Mouse (Mus musculus) G1E (cell line): ENCODE results near the gene Gabra4. TPM values are rescaled to one million over a fixed set of nuclear protein-coding genes. Genes with fewer than 3 reads are reported as not detected.

Source experiments
- ATAC-seq: 2 replicates; pipeline ENCODE4 v1.8.0; 2016; ENCODE audit warnings: mild to moderate bottlenecking; ENCODE audit not compliant: insufficient number of reproducible peaks, poor library complexity, low FRiP score, severe bottlenecking; ENCODE audit errors: extremely low read depth
- DNase-seq: peaks from one replicate; pipeline ENCODE4 v3.0.0; 2012; ENCODE audit warnings: low spot score
- H3K27me3 ChIP-seq: 2 replicates; pipeline ENCODE4 v1.6.1; 2012; ENCODE audit warnings: mild to moderate bottlenecking, low read length, inconsistent platforms; ENCODE audit not compliant: insufficient read depth
- H3K36me3 ChIP-seq: replicated peaks from 2 replicates; pipeline ENCODE3; 2012; ENCODE audit warnings: mild to moderate bottlenecking, inconsistent platforms
- H3K4me1 ChIP-seq: 2 replicates; pipeline ENCODE4 v1.6.1; 2012; ENCODE audit warnings: low read depth, low read length, inconsistent platforms, mixed read lengths; ENCODE audit not compliant: insufficient read depth
- H3K4me3 ChIP-seq: 2 replicates; pipeline ENCODE4 v1.5.1; 2012; ENCODE audit warnings: low read depth, mild to moderate bottlenecking, inconsistent platforms, low read length, moderate library complexity, mixed read lengths
- H3K9me3 ChIP-seq: replicated peaks from 2 replicates; pipeline ENCODE4 v1.6.1; 2012; ENCODE audit warnings: inconsistent platforms
- CTCF ChIP-seq: IDR thresholded peaks from 2 replicates; pipeline ENCODE4 v1.5.1; 2012; ENCODE audit warnings: low read depth, low read length, inconsistent platforms, mixed read lengths
- GATA1 ChIP-seq: IDR thresholded peaks from 2 replicates; pipeline ENCODE4 v1.6.1; 2012; ENCODE audit warnings: borderline replicate concordance, low read length, inconsistent platforms, mixed read lengths
- GATA2 ChIP-seq: IDR thresholded peaks from 2 replicates; pipeline ENCODE4 v1.6.1; 2012; ENCODE audit warnings: low read depth, low read length, inconsistent platforms, borderline replicate concordance
- POLR2AphosphoS5 ChIP-seq: IDR thresholded peaks from 2 replicates; pipeline ENCODE4 v1.6.1; 2012; ENCODE audit warnings: low read depth, low read length, inconsistent platforms; ENCODE audit not compliant: insufficient replicate concordance
- TAL1 ChIP-seq: conservative IDR thresholded peaks from 2 replicates; pipeline ENCODE4 v1.6.1; 2012; ENCODE audit warnings: low read depth, low read length, inconsistent platforms, mixed read lengths
- polyA plus RNA-seq: library from polyadenylated mRNA; stranded (reverse); fragments of >175 nt; gene quantifications from 2 replicates; pipeline ENCODE4 v1.2.3, GENCODE M21; 2012
- total RNA-seq, 2 experiments: library from RNA; stranded (forward) in 1 of 2; stranded (reverse) in 1 of 2; fragments of 200-1000 nt in 1 of 2; fragments of >200 nt in 1 of 2; fragmentation: Nextera tagmentation in 1 of 2; gene quantifications; 2 replicates each; pipeline ENCODE4 v1.2.3; 2014 to 2017

Gabra4 gene
- not detected in 2 replicates for total RNA-seq (2014; fragmentation: Nextera tagmentation)
- 0.16 and 0.17 TPM in 2 replicates for total RNA-seq (2017)
- polyA plus RNA-seq: not detected in 2 replicates

GRCm38 (mm10) chr5:71658115-71658497 lies at the start of gene Gabra4:
Gene Gabra4 (minus strand): TSS chr5:71658308.
- TF ChIP-seq POLR2AphosphoS5: no peak
- no peak for TF ChIP-seq GATA1
- no peak for TF ChIP-seq TAL1
- TF ChIP-seq CTCF: no peak
- TF ChIP-seq GATA2: no peak
- H3K9me3 ChIP-seq: peaks cover 4% of the 10 kb centered on the region
- ATAC-seq (no peak), DNase-seq (no peak)
- no peaks in the 10 kb centered on the region for H3K36me3 ChIP-seq
- H3K4me1 ChIP-seq: no peaks in the 10 kb centered on the region
- H3K27me3 ChIP-seq: no peaks in the 10 kb centered on the region
- H3K4me3 ChIP-seq: no peak within 1 kb of the TSS

- H3K36me3 ChIP-seq: no peaks in the 10 kb centered on the region
- no peak for DNase-seq
- H3K9me3 ChIP-seq: no peaks in the 10 kb centered on the region
- no peak for ATAC-seq
- no peak for TF ChIP-seq TAL1
- no peak for TF ChIP-seq POLR2AphosphoS5
- no peak for TF ChIP-seq CTCF
- no peak for TF ChIP-seq GATA2
- no peak for TF ChIP-seq GATA1
- no peak overlapping the region for H3K4me3 ChIP-seq
- H3K4me1 ChIP-seq: no peaks in the 10 kb centered on the region
- H3K27me3 ChIP-seq: peaks cover 14% of the 10 kb centered on the region
Measured at GRCm38 (mm10) chr5:71701273-71701614, 43.1 kb upstream of the Gabra4 start.

GRCm38 (mm10) chr5:71700468-71701272 lies 42.6 kb upstream of the Gabra4 start:
- DNase-seq (no peak), ATAC-seq (no peak)
- peaks cover 14% of the 10 kb centered on the region for H3K27me3 ChIP-seq
- H3K4me1 ChIP-seq: no peaks in the 10 kb centered on the region
- H3K4me3 ChIP-seq: no peak overlapping the region
- no peaks in the 10 kb centered on the region for H3K9me3 ChIP-seq
- no peak for TF ChIP-seq GATA2
- no peak for TF ChIP-seq TAL1
- no peak for TF ChIP-seq CTCF
- no peak for TF ChIP-seq GATA1
- no peak for TF ChIP-seq POLR2AphosphoS5
- no peaks in the 10 kb centered on the region for H3K36me3 ChIP-seq

DNA sequence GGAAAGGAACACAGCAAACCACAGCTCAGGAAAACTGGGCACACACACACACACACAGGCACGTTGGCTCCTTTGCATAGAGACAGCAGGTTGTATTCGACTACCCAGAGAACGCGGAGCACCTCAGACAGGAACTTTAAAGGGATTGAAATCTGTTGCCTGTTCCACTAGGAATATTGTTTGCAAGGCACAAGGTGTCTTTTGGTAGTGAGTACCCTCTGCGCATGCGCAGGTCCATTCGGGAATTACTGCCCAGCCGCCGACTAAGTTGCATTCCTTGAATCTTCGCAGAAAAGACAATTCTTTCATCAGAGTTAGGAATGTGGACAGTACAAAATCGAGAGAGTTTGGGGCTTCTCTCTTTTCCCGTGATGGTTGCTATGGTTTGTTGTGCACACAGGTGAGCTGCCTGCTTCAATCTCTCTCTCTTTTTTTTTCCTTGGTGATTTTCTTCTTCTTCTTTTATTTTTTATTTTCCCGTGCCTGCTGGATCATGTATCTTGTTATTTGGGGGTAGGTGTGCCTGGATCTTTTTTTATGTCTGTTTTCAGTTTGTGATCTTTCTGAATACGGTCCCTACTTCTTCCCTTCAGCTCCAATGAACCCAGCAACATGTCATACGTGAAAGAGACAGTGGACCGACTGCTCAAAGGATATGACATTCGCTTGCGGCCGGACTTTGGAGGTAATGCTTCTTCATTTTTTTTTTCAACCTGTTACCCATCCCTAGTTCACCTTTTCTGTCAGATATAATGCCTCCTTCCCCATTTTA lies 41.8 kb upstream of the Gabra4 start:
- TF ChIP-seq GATA1 (no peak), CTCF (no peak), GATA2 (no peak), TAL1 (no peak), POLR2AphosphoS5 (no peak)
- DNase-seq (no peak), ATAC-seq (no peak)
- Histone ChIP-seq H3K27me3 (peaks cover 14% of the 10 kb centered on the region), H3K4me3 (no peak overlapping the region), H3K9me3 (no peaks in the 10 kb centered on the region), H3K36me3 (no peaks in the 10 kb centered on the region), H3K4me1 (no peaks in the 10 kb centered on the region)

GRCm38 (mm10) chr5:71665593-71665992 lies 7.5 kb upstream of the Gabra4 start:
- H3K36me3 ChIP-seq: no peaks in the 10 kb centered on the region
- H3K27me3 ChIP-seq: no peaks in the 10 kb centered on the region
- no peak overlapping the region for H3K4me3 ChIP-seq
- TF ChIP-seq POLR2AphosphoS5 (no peak), CTCF (no peak), TAL1 (no peak), GATA2 (no peak), GATA1 (no peak)
- H3K9me3 ChIP-seq: no peaks in the 10 kb centered on the region
- no peaks in the 10 kb centered on the region for H3K4me1 ChIP-seq
- ATAC-seq (no peak), DNase-seq (no peak)
